Mouse (Mus musculus) intestine, postnatal 0 days (tissue): ENCODE data around the gene Fam124a. TPM values are rescaled to one million over a fixed set of nuclear protein-coding genes. Genes with fewer than 3 reads are reported as not detected.
"Not testable (repeated sequence)": the region's sequence is repeated elsewhere in the genome, so short reads cannot be mapped to it uniquely, and the experiment has no call there.

Source experiments
- ATAC-seq: fragments of 200-750 bp; cut with Nextera tagmentation; 2 replicates; pipeline ENCODE4 v1.8.0; 2017; ENCODE audit warnings: mild to moderate bottlenecking, moderate TSS enrichment, moderate library complexity
- H3K27ac ChIP-seq: fragments of 300-500 bp; sonication (generic); 2 replicates; pipeline ENCODE4 v1.5.1; 2014; ENCODE audit warnings: mild to moderate bottlenecking, low read depth, low read length, moderate library complexity
- H3K27me3 ChIP-seq: fragments of 300-500 bp; sonication (generic); replicated peaks from 2 replicates; pipeline ENCODE4 v1.6.1; 2014; ENCODE audit warnings: low read length, mixed read lengths; ENCODE audit not compliant: control insufficient read depth, insufficient read depth
- H3K36me3 ChIP-seq: fragments of 300-500 bp; sonication (generic); 2 replicates; pipeline ENCODE4 v1.6.1; 2014; ENCODE audit warnings: mild to moderate bottlenecking, moderate library complexity; ENCODE audit not compliant: control insufficient read depth, insufficient read depth
- H3K4me1 ChIP-seq: fragments of 300-500 bp; sonication (generic); replicated peaks from 2 replicates; pipeline ENCODE4 v1.6.1; 2014; ENCODE audit warnings: antibody characterized with exemption, low read length, mixed read lengths; ENCODE audit not compliant: control insufficient read depth, insufficient read depth
- H3K4me2 ChIP-seq: fragments of 300-500 bp; sonication (generic); replicated peaks from 2 replicates; pipeline ENCODE4 v1.6.1; 2014; ENCODE audit warnings: low read depth, mild to moderate bottlenecking, moderate library complexity
- H3K4me3 ChIP-seq: fragments of 300-500 bp; sonication (generic); 2 replicates; pipeline ENCODE4 v1.5.1; 2014; ENCODE audit warnings: low read depth, low read length
- H3K9ac ChIP-seq: fragments of 300-500 bp; sonication (generic); 2 replicates; pipeline ENCODE4 v1.6.1; 2014; ENCODE audit warnings: mild to moderate bottlenecking, low read depth, low read length
- H3K9me3 ChIP-seq: fragments of 300-500 bp; sonication (generic); 2 replicates; pipeline ENCODE4 v1.6.1; 2016; ENCODE audit warnings: mixed run types; ENCODE audit not compliant: control insufficient read depth
- CTCF ChIP-seq: sonication (generic); IDR thresholded peaks from 2 replicates; pipeline ENCODE4 v1.5.1; 2016; ENCODE audit warnings: low read depth, mild to moderate bottlenecking, control low read depth, antibody characterized with exemption, moderate library complexity
- WGBS: fragments of 180-500 bp; shearing (Covaris S2); extraction: QIAGEN DNeasy Blood & Tissue Kit; methylation state at CpG from one replicate; pipeline ENCODE4 v1.1.7; 2014; 5-methylcytosine and 5-hydroxymethylcytosine counted together
- polyA plus RNA-seq: library from polyadenylated mRNA; unstranded; fragments of >200 nt; fragmentation: Nextera tagmentation; extraction: Ambion mirVana; gene quantifications from 2 replicates; pipeline ENCODE4 v1.2.1, GENCODE M21; 2015

Gene Fam124a
- polyA plus RNA-seq, 1 experiment from 2014 or later, result 5.1 TPM

DNA sequence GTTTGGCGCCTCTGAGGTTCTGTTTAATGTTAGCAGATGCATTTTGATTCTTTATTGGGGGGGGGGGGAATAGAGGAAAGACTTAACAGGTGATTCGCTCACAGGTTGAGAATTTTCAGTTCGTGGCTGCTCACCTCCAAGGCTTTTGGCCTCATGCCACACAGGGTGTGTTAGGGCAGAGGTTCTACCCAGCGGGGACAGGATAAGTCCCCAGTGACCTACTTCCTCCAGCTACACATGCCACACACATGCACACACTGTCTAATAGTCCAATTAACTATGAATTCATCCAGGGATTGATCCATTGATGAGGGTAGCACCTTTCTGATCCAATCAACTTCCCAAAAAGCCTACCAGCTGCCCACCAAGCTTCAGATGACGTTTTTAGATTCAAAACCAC lies 1.8 kb upstream of the Fam124a start:
- Histone ChIP-seq H3K27ac (no peak overlapping the region), H3K9ac (no peak overlapping the region), H3K4me1 (peaks cover 6% of the 10 kb centered on the region; the same call in 1 of the 2 replicates), H3K27me3 (0 out of 2 replicates have a peak, but pooled peaks cover 17% of the 10 kb centered on the region), H3K4me2 (no peak overlapping the region), H3K36me3 (no peaks in the 10 kb centered on the region), H3K4me3 (no peak overlapping the region), H3K9me3 (no peaks in the 10 kb centered on the region)
- TF ChIP-seq CTCF, result no peak
- WGBS, result 76% methylated on average over 5 of the region's 5 CpGs
- ATAC-seq, result no peak

DNA sequence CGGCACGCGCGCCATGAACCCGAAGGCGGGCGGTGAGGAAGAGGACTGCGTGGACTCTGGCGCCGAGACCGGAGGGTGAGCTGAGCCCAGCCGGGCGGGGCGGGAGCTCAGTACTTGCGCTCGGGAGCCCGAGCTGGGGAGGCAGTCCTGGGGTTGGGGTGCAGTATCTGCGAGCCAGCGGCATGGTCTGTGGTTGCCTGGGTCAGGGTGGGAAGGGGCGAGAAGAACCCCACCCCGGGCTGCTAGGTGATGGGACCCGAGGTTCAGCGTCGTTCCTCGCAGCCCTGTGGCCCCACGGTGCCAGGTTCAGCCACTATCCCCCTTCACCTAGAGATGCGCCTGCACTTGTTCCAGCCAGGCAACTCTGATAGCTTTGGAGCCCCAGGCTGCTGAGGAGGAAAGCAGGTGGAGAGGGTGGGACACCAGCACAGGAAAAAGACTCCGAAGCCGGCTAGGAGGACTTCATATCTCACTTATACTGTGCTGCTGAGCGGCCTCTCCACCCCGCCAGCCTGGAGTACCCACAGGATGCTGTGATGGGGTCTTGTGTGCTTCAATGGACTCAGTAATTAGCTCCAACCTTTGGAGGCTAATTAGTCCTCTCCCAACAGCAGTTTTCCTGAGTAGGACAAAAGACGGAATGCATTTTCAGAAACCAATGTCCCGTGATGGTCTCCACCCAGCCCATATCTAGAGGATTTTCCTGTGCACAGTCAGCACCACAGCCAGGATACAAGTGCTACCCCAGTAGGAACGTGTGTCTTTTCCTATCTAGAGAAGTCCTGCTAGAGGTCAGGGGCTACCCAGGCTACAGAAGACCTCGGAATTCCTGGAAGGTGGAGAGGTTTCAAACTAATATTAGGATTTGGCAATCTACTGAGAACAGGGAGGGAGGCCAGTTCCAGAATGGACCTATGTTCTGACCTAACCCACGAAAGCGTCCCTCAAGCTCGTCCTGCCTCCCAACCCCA lies 588 bp downstream of the Fam124a start:
- H3K9ac ChIP-seq, result peak overlapping the region; percentile 55
- 12% methylated on average over 38 of the region's 38 CpGs for WGBS
- H3K4me2 ChIP-seq, result peak overlapping the region; percentile 91
- ATAC-seq, result peak; percentile 5; the same call in 1 of the 2 replicates
- no peaks in the 10 kb centered on the region for H3K9me3 ChIP-seq
- peaks cover 6% of the 10 kb centered on the region; the same call in 1 of the 2 replicates for H3K4me1 ChIP-seq
- 0 out of 2 replicates have a peak, but pooled peaks cover 17% of the 10 kb centered on the region for H3K27me3 ChIP-seq
- TF ChIP-seq CTCF, result no peak
- H3K4me3 ChIP-seq, result peak overlapping the region; percentile 64
- H3K27ac ChIP-seq, result 0 out of 2 replicates have a peak overlapping the region, but pooled peaks have one; percentile 46
- H3K36me3 ChIP-seq, result no peaks in the 10 kb centered on the region

DNA sequence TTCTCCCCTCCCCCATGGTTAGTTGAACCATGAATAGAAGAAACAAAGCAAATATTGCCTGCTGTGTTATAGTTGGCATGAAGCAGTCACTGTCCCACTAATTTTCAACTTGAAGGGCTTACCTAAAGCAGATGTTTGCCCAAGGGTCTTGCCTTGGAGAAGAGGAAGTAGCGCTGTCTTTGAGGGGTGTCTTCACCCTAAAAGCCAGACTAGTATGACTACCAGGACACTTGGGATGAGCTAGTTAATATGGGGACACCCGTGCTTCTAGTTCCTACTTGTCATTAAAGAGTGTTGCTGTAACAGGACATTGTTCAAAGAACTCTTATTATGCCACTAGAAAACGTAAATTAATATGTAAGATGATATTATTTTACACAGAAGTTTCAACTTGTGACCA lies 1.6 kb downstream of the Fam124a start:
- Histone ChIP-seq H3K27ac (no peak overlapping the region), H3K27me3 (0 out of 2 replicates have a peak, but pooled peaks cover 17% of the 10 kb centered on the region), H3K4me1 (peaks cover 6% of the 10 kb centered on the region; the same call in 1 of the 2 replicates), H3K4me3 (no peak overlapping the region), H3K4me2 (no peak overlapping the region; the same call in 1 of the 2 replicates), H3K9ac (no peak overlapping the region), H3K9me3 (no peaks in the 10 kb centered on the region), H3K36me3 (no peaks in the 10 kb centered on the region)
- no peak for TF ChIP-seq CTCF
- WGBS, result 86% methylated on average over 3 of the region's 3 CpGs
- no peak for ATAC-seq

DNA sequence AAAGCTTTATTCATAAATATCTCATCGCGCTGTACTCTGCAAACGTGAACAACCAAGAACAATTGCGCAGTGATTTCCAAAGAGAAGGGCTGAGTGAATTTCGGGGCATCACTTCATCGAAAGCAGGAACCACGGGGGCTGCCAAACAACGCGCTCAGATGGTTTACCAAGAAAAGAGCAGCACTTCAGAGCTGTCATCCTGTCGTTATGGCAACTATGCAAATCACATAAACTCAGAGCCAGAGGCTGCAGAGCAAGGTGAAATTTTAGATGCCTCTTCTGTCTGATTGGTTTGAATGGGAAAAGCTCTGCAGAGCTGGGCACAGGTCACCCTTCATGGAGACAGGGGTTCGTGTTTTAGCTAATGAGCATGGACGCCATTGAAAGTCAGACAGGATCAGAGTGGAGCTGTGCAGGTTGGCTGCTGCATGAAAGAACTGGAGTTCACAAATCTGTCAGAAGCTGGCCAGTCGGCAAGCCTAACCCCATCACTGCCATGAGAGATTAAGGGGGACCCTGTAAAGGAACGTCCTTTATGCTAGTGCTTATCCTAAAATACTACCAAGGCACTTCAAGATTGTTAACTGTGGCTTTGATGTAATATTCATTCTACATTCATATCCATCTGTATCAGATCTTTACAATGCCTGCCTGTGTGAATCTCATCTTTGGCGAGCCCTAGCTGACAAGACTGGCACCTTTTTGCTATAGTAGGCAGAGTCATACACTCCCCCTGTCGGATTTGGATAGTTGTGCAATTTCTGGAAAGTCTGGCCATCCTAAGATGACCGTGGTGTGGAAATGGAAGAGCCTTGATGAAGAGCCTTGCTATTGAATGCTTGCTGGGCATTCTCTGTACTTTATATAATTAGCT lies 6.6 kb downstream of the Fam124a start:
- Histone ChIP-seq H3K9me3 (no peaks in the 10 kb centered on the region), H3K27ac (no peak overlapping the region), H3K4me3 (no peak overlapping the region), H3K36me3 (no peaks in the 10 kb centered on the region), H3K4me2 (no peak overlapping the region), H3K9ac (no peak overlapping the region), H3K4me1 (no peaks in the 10 kb centered on the region), H3K27me3 (0 out of 2 replicates have a peak, but pooled peaks cover 5% of the 10 kb centered on the region)
- ATAC-seq, result no peak
- no peak for TF ChIP-seq CTCF
- WGBS, result 55% methylated on average over 17 of the region's 17 CpGs

DNA sequence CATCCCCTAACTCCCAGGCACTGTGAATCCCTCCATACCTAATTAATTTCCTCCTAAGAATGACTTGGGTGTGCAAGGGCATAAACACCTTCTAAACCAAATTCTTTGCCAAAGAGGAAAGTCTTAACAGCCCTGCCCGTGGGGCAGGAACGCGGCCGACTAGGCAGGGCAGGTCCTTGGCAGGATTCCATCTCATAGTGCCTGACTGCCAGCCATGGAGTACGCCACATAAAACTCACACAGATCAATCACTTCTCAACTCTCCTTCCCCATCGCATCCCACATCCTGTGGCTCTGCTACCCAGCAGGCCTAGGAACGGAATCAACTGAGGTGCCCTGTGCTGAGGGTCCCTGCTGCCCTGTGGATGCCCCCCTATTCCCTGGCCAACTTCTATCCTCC lies 8.1 kb downstream of the Fam124a start:
- no peak for ATAC-seq
- no peak overlapping the region for H3K4me2 ChIP-seq
- TF ChIP-seq CTCF, result no peak
- H3K4me3 ChIP-seq, result no peak overlapping the region
- no peaks in the 10 kb centered on the region for H3K4me1 ChIP-seq
- H3K27me3 ChIP-seq, result no peaks in the 10 kb centered on the region
- WGBS, result 70% methylated on average over 7 of the region's 7 CpGs
- no peaks in the 10 kb centered on the region for H3K9me3 ChIP-seq
- H3K9ac ChIP-seq, result no peak overlapping the region
- H3K36me3 ChIP-seq, result no peaks in the 10 kb centered on the region
- no peak overlapping the region for H3K27ac ChIP-seq

DNA sequence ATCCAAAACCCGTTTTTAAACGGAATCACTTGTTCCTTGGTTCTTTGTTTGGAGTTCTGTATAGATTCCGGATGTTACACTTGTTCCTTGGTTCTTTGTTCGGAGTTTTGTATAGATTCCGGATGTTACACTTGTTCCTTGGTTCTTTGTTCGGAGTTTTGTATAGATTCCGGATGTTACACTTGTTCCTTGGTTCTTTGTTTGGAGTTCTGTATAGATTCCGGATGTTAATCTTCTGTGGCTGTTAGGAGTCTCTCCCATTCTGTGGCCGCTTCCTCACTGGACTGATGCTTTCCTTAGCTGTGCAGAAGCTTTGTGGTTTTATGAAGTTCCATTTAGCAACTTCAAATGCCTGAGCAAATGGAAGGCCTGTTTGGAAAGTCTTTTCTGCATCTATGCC lies 11.3 kb downstream of the Fam124a start, which contains the start of gene Gm4131:
TSS of gene Gm4131 (minus strand) at position 101 of the 400 bp plus-strand sequence.
- ATAC-seq, H3K27ac ChIP-seq, H3K36me3 ChIP-seq, H3K4me2 ChIP-seq, H3K4me1 ChIP-seq, H3K9me3 ChIP-seq, H3K4me3 ChIP-seq, H3K27me3 ChIP-seq, H3K9ac ChIP-seq: not testable (repeated sequence)
- WGBS, result 88% methylated on average over 9 of the region's 9 CpGs
